Mouse (Mus musculus) forebrain, postnatal 0 days (tissue): ENCODE results near the gene Gimap4. TPM values are rescaled to one million over a fixed set of nuclear protein-coding genes. Genes with fewer than 3 reads are reported as not detected.

Experiments used
- ATAC-seq: fragments of 200-750 bp; cut with Nextera tagmentation; 2 replicates; pipeline ENCODE4 v1.8.0; 2017; ENCODE audit warnings: mild to moderate bottlenecking, moderate library complexity
- DNase-seq: peaks from one replicate; pipeline ENCODE4 v3.0.0-alpha.2; 2015
- H3K27ac ChIP-seq: fragments of 300-500 bp; sonication (generic); 2 replicates; pipeline ENCODE4 v1.5.1; 2014; ENCODE audit warnings: low read depth, mild to moderate bottlenecking, antibody characterized with exemption, low read length, moderate library complexity, mixed read lengths
- H3K27me3 ChIP-seq: fragments of 300-500 bp; sonication (generic); 2 replicates; pipeline ENCODE4 v1.6.1; 2014; ENCODE audit warnings: mild to moderate bottlenecking, low read length, mixed read lengths; ENCODE audit not compliant: insufficient read depth
- H3K36me3 ChIP-seq: fragments of 300-500 bp; sonication (generic); 2 replicates; pipeline ENCODE4 v1.6.1; 2014; ENCODE audit warnings: mild to moderate bottlenecking, moderate library complexity; ENCODE audit not compliant: insufficient read depth
- H3K4me1 ChIP-seq: fragments of 300-500 bp; sonication (generic); 2 replicates; pipeline ENCODE4 v1.6.1; 2014; ENCODE audit warnings: antibody characterized with exemption; ENCODE audit not compliant: insufficient read depth
- H3K4me2 ChIP-seq: fragments of 300-500 bp; sonication (generic); 2 replicates; pipeline ENCODE4 v1.6.1; 2014; ENCODE audit warnings: low read depth, mild to moderate bottlenecking, moderate library complexity
- H3K4me3 ChIP-seq: fragments of 300-500 bp; sonication (generic); 2 replicates; pipeline ENCODE4 v1.5.1; 2014; ENCODE audit warnings: low read depth, low read length, mixed read lengths
- H3K9ac ChIP-seq: fragments of 300-500 bp; sonication (generic); 2 replicates; pipeline ENCODE4 v1.6.1; 2014; ENCODE audit warnings: mild to moderate bottlenecking
- H3K9me3 ChIP-seq: fragments of 300-500 bp; sonication (generic); 2 replicates; pipeline ENCODE4 v1.6.1; 2016; ENCODE audit warnings: low read length
- CTCF ChIP-seq: sonication (generic); IDR thresholded peaks from 2 replicates; pipeline ENCODE4 v1.5.1; 2016; ENCODE audit warnings: antibody characterized with exemption, control low read depth, low read depth
- WGBS: fragments of 180-500 bp; shearing (Covaris S2); extraction: QIAGEN DNeasy Blood & Tissue Kit; methylation state at CpG from one replicate; pipeline ENCODE4 v1.1.7; 2014; 5-methylcytosine and 5-hydroxymethylcytosine counted together
- polyA plus RNA-seq: library from polyadenylated mRNA; unstranded; fragments of >200 nt; fragmentation: Nextera tagmentation; extraction: Ambion mirVana; gene quantifications from 2 replicates; pipeline ENCODE4 v1.2.1, GENCODE M21; 2015
- total RNA-seq: library from RNA; depleted of rRNA; stranded (reverse); fragments of >200 nt; gene quantifications from 2 replicates; pipeline ENCODE4 v1.2.3, GENCODE M21; 2014; rRNA removed

Gimap4 gene
- 0.52 and 2.1 TPM in 2 replicates for total RNA-seq
- 0.48 and 0.70 TPM in 2 replicates for polyA plus RNA-seq

DNA sequence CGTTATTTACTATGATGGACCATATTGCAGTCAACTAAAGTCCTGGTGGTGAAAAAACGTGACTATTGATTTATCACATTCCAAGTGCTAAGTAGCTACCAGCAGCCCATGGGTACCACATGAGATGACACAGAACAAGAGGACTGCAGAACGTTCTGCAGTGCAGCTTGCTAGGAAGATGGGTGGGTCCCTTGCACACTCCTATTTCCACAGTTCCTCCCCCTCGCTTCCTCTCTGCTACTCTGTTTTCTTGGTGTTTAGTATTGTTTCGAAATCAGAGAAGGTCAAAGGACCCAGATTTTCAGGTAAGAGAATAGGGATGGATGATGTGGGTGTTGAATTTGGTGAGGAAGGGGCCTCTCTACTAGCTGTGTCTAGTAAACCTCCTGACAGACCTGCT, at the start of gene Gimap4:
Gene Gimap4, plus strand, starts transcription at position 231 of the 400 bp plus-strand sequence.
- DNase-seq (no peak), ATAC-seq (no peak)
- H3K9me3 ChIP-seq = no peaks in the 10 kb centered on the region
- no peak within 1 kb of the TSS for H3K4me3 ChIP-seq
- no peak within 1 kb of the TSS for H3K27ac ChIP-seq
- no peaks in the 10 kb centered on the region for H3K4me1 ChIP-seq
- 75% methylated on average over 5 of the region's 5 CpGs for WGBS
- no peak for TF ChIP-seq CTCF
- no peaks in the 10 kb centered on the region for H3K27me3 ChIP-seq
- no peak within 1 kb of the TSS for H3K4me2 ChIP-seq
- H3K36me3 ChIP-seq = no peaks in the 10 kb centered on the region
- H3K9ac ChIP-seq = no peak within 1 kb of the TSS

DNA sequence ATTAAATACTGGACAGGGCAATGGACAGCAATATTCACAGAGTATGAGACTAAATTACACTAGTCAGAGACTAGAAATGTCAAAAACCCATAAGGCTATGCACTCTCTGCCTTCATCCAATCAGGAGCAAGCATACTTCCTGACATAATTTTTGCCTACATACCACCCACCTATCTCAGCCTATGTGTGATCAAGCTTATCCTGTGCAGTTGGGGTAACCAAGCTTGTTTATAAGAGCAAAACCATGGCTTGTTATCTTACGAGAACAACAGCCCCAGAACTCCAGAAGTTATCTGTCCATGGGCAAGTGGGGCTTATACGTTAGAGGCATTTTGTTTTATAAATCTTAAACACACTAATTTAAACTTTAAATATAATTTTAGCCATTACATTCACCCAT, 49.2 kb upstream of the Gimap4 start:
- WGBS = 93% methylated on average over 2 of the region's 2 CpGs
- ATAC-seq (no peak), DNase-seq (no peak)
- Histone ChIP-seq H3K9me3 (no peaks in the 10 kb centered on the region), H3K9ac (no peak overlapping the region), H3K4me3 (no peak overlapping the region), H3K27ac (no peak overlapping the region), H3K4me2 (no peak overlapping the region), H3K36me3 (0 out of 2 replicates have a peak, but pooled peaks cover 6% of the 10 kb centered on the region), H3K27me3 (no peaks in the 10 kb centered on the region), H3K4me1 (no peaks in the 10 kb centered on the region)
- no peak for TF ChIP-seq CTCF

DNA sequence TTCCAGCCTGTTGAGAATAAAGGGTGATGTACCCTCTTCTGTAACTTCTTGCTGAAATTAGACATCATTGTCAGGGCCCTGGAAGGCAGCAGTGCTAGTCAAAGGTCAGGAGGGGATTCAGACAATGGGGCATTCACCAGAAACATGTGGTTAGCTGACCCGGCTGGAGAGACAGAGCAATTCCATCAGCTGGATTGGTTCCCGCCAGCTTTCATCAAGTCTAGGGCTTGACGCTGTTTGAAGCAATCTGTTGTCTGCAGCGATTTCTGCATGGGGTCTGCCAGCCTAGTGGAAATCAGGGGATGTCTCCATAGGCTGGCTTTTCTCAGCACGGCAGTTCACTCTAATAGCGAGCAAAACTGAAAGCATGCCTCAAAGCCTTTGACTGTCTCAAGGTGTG, 47.8 kb upstream of the Gimap4 start:
- no peaks in the 10 kb centered on the region for H3K4me1 ChIP-seq
- DNase-seq = no peak
- no peaks in the 10 kb centered on the region for H3K9me3 ChIP-seq
- H3K27ac ChIP-seq = no peak overlapping the region
- no peak overlapping the region for H3K9ac ChIP-seq
- H3K4me2 ChIP-seq = no peak overlapping the region
- ATAC-seq = no peak
- H3K4me3 ChIP-seq = no peak overlapping the region
- TF ChIP-seq CTCF = no peak
- 0 out of 2 replicates have a peak, but pooled peaks cover 4% of the 10 kb centered on the region for H3K36me3 ChIP-seq
- no peaks in the 10 kb centered on the region for H3K27me3 ChIP-seq
- WGBS = 46% methylated on average over 6 of the region's 6 CpGs

DNA sequence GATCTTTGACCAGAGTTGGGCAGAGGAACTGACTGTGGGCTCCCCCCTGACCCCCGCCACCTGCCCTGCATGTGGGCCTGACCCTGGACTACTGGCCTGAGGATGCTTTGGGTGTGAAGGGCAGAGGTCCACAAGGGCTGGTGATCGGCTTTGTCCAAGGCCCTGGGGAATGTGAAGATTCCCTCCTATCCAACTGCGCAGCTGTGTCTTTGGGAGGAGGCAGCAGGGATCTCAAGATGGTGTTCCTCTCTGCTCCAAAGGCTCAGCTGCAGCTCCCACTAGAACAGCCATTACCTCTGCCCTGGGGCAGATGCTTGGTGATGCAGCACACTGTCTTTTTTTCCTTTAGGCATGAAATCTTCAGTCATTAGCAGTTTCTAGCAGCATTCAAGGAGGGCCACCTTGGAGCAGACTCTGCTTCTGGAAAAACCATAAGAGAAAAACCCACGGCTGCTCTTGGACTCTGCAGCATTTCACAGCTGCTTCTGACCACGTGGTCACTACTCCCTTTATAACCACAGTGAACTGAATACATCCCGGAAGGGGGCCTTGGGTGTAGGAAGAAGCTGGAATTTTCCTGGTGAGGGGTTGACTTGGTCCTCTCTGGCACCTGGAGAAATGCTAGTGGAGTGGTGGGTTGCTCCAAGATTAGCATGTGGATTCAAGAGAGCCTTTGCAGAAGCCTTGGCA, 46.4 kb upstream of the Gimap4 start:
- no peak for DNase-seq
- H3K4me1 ChIP-seq = no peaks in the 10 kb centered on the region
- no peak overlapping the region for H3K27ac ChIP-seq
- H3K27me3 ChIP-seq = no peaks in the 10 kb centered on the region
- no peaks in the 10 kb centered on the region for H3K9me3 ChIP-seq
- no peaks in the 10 kb centered on the region for H3K36me3 ChIP-seq
- 72% methylated on average over 6 of the region's 6 CpGs for WGBS
- no peak overlapping the region for H3K9ac ChIP-seq
- no peak for TF ChIP-seq CTCF
- ATAC-seq = no peak
- H3K4me2 ChIP-seq = no peak overlapping the region
- no peak overlapping the region for H3K4me3 ChIP-seq

DNA sequence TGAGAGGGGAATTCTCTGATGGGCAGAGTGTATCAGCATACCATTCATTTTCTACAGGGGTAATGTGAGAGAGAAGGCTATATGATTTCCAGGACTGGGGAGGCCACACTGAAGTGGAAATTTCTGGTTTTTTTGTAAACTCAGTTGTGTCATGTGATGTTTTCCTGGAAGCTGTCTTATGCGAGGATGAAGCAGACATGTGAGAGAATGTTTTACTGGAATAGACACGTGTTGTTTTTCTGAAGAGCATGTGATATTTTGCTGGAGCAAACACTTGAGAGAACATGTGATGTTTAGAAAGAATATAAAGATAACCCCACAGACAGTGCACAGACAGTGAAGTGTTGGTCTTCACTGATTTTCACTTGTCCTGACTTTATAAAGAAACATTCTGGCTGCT, 45.8 kb upstream of the Gimap4 start:
- H3K4me1 ChIP-seq = no peaks in the 10 kb centered on the region
- no peaks in the 10 kb centered on the region for H3K27me3 ChIP-seq
- H3K4me3 ChIP-seq = no peak overlapping the region
- no peak overlapping the region for H3K9ac ChIP-seq
- 60% methylated on average over 2 of the region's 2 CpGs for WGBS
- no peak overlapping the region for H3K27ac ChIP-seq
- H3K36me3 ChIP-seq = no peaks in the 10 kb centered on the region
- no peaks in the 10 kb centered on the region for H3K9me3 ChIP-seq
- H3K4me2 ChIP-seq = no peak overlapping the region
- ATAC-seq (no peak), DNase-seq (no peak)
- no peak for TF ChIP-seq CTCF

DNA sequence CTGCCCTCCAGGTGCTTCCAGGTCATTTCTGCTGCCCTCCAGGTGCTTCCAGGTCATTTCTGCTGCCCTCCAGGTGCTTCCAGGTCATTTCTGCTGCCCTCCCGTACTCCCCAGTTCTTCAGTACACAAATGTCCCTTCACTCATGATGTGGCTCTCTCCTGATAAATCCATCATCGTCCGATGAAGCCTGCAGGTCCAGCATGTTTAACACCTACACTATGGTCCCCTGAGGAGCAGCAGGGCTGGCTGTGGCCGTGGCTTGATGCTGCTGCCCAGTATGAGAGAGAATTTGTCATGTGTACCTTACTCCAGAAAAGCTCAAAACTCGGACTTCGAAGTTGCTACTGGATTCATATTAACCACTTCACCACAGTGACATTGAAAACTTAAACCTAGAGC, 43.0 kb upstream of the Gimap4 start:
- Histone ChIP-seq H3K9ac (no peak overlapping the region), H3K4me3 (no peak overlapping the region), H3K27me3 (no peaks in the 10 kb centered on the region), H3K4me1 (no peaks in the 10 kb centered on the region), H3K27ac (no peak overlapping the region), H3K36me3 (no peaks in the 10 kb centered on the region), H3K4me2 (no peak overlapping the region), H3K9me3 (no peaks in the 10 kb centered on the region)
- no peak for ATAC-seq
- no peak for TF ChIP-seq CTCF
- WGBS = 77% methylated on average over 6 of the region's 6 CpGs
- no peak for DNase-seq

DNA sequence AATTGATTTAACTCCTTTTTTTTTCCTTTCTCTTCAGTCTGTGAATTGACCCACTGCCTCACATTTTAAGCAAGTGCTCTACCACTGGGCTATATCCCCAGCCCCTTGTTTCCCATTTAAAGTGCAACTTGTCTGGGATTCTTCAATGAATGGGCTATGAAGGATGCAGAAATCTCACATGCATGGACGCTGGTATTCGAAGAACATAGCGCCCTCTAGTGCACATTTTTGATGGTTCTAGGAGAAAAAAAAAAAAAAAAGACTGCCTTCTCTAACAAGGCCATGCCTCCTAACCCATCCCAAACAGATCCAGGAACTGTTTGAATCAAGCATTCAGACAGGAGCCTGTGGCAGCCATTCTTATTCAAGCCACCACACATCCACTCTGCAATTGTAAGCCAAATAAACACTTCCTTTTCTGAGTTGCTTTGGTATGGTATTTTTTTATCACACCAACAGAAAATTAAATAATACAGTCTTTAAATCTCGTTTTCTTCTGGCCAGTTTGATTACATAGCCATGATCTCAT, 41.5 kb upstream of the Gimap4 start:
- no peaks in the 10 kb centered on the region for H3K27me3 ChIP-seq
- peak; percentile 74 for TF ChIP-seq CTCF
- no peaks in the 10 kb centered on the region for H3K36me3 ChIP-seq
- 19% methylated on average over 4 of the region's 4 CpGs for WGBS
- no peaks in the 10 kb centered on the region for H3K9me3 ChIP-seq
- no peak overlapping the region for H3K27ac ChIP-seq
- ATAC-seq (peak; percentile 61), DNase-seq (peak; percentile 83)
- H3K4me1 ChIP-seq = no peaks in the 10 kb centered on the region
- no peak overlapping the region for H3K4me3 ChIP-seq
- no peak overlapping the region for H3K9ac ChIP-seq
- no peak overlapping the region for H3K4me2 ChIP-seq
